Mouse (Mus musculus) urinary bladder, postnatal 4 days (tissue): Measurements from ENCODE around the gene Ptgr2.
A peak's percentile ranks its signal among the peaks of the same experiment; 100 is the strongest.
"Not testable (repeated sequence)": the region's sequence is repeated elsewhere in the genome, so short reads cannot be mapped to it uniquely, and the experiment has no call there.

Source experiments
- DNase-seq, 2 experiments: peaks; one replicate each; pipeline ENCODE4 v3.0.0; 2021 to 2022; ENCODE audit warnings: low spot score in 2 of 2

Ptgr2 gene

GRCm38 (mm10) chr12:84284885-84285592 lies at the start of gene Ptgr2:
Gene Ptgr2 (plus strand): TSS chr12:84285232.
- peak; percentile 89 to 92 for DNase-seq

- no peak for DNase-seq
Observed at GRCm38 (mm10) chr12:84235577-84235976, 49.5 kb upstream of the Ptgr2 start.

GRCm38 (mm10) chr12:84235981-84236752 lies 48.9 kb upstream of the Ptgr2 start:
- DNase-seq = peak in 1 of 2 experiments; percentile 25

GRCm38 (mm10) chr12:84237036-84237435 lies 48.0 kb upstream of the Ptgr2 start:
- DNase-seq = not testable (repeated sequence)

GRCm38 (mm10) chr12:84243076-84243770 lies 41.8 kb upstream of the Ptgr2 start:
- DNase-seq = no peak

GRCm38 (mm10) chr12:84245683-84246082 lies 39.3 kb upstream of the Ptgr2 start:
- no peak for DNase-seq

- peak; percentile 64 to 74 for DNase-seq
Observed at GRCm38 (mm10) chr12:84249217-84249616, 35.8 kb upstream of the Ptgr2 start.

- DNase-seq = no peak
Observed at GRCm38 (mm10) chr12:84252811-84253210, 32.2 kb upstream of the Ptgr2 start.

GRCm38 (mm10) chr12:84254886-84255285 lies 30.1 kb upstream of the Ptgr2 start:
- DNase-seq = no peak

- DNase-seq = no peak
Observed at GRCm38 (mm10) chr12:84260363-84260762, 24.7 kb upstream of the Ptgr2 start.

GRCm38 (mm10) chr12:84267264-84267663 lies 17.8 kb upstream of the Ptgr2 start:
- DNase-seq = no peak

- DNase-seq = no peak
Observed at GRCm38 (mm10) chr12:84273366-84273765, 11.7 kb upstream of the Ptgr2 start.

- DNase-seq = no peak
Observed at GRCm38 (mm10) chr12:84275288-84275687, 9.7 kb upstream of the Ptgr2 start.

- no peak for DNase-seq
Observed at GRCm38 (mm10) chr12:84276288-84276687, 8.7 kb upstream of the Ptgr2 start.

GRCm38 (mm10) chr12:84276799-84277198 lies 8.2 kb upstream of the Ptgr2 start:
- no peak for DNase-seq

GRCm38 (mm10) chr12:84277832-84278231 lies 7.2 kb upstream of the Ptgr2 start:
- DNase-seq = no peak

GRCm38 (mm10) chr12:84278901-84279300 lies 6.1 kb upstream of the Ptgr2 start:
- DNase-seq = no peak

GRCm38 (mm10) chr12:84284391-84284790 lies 641 bp upstream of the Ptgr2 start:
- no peak for DNase-seq

GRCm38 (mm10) chr12:84285593-84285968 lies 549 bp downstream of the Ptgr2 start:
- no peak for DNase-seq

- DNase-seq = no peak
Observed at GRCm38 (mm10) chr12:84288461-84288860, 3.4 kb downstream of the Ptgr2 start.

- DNase-seq = no peak
Observed at GRCm38 (mm10) chr12:84297851-84298250, 12.8 kb downstream of the Ptgr2 start.

GRCm38 (mm10) chr12:84299265-84299664 lies 14.2 kb downstream of the Ptgr2 start:
- DNase-seq = no peak

GRCm38 (mm10) chr12:84304101-84304500 lies 19.1 kb downstream of the Ptgr2 start:
- no peak for DNase-seq
